Mouse (Mus musculus) common myeloid progenitor, adult 5-6 weeks (primary cell): ENCODE results near the gene Pnisr. TPM values are rescaled to one million over a fixed set of nuclear protein-coding genes. Genes with fewer than 3 reads are reported as not detected.
A peak's percentile ranks its signal among the peaks of the same experiment; 100 is the strongest.

Experiments
- ATAC-seq: replicated peaks from 2 replicates; pipeline ENCODE4 v1.8.0; 2016; ENCODE audit warnings: low read depth, mild to moderate bottlenecking, moderate TSS enrichment, inconsistent platforms; ENCODE audit not compliant: poor library complexity, severe bottlenecking
- total RNA-seq: library from RNA; stranded (forward); fragments of 200-1000, 187-1606 nt; gene quantifications from 2 replicates; pipeline ENCODE4 v1.2.3, GENCODE M21; 2017

Gene Pnisr
- 115 and 116 TPM in 2 replicates for total RNA-seq

DNA sequence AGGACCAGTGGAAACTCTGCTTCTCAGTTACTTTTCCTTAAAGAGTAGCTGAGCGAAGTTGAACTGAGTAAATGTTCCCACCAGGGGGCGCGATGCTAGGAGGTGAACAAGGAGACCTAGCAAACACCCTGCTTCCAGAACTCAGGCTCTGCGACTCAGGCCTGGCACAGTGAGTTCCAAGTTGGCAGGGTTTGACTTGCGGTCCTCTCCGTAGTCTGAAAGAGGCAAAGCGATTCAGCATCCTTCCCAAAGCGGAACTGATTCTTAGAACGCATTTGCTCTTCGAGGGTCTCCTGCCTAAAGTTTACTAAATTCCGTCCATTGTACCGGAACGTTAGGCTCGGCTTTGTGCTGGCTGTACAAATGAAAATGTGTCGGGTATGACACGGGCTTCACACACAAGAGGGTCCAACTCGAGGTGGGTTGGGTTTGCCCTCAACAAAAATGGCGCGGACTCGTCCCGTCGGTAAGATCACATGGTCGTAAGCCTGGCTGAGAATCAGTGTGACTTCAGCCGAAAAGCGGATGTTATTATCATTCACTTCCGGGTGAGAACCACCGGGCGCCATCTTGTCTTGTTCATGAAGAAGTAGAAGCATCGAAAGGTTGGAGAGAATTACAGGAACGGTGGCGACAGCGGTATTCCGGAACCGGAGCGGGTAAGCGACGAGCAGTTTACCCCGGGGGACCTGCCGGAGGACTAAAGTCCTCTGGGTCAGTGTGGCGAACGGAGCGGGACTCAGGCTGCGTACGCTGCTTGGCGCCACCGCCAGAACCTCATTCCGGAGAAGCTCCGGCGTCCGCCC, at the start of gene Pnisr:
Gene Pnisr (plus strand): TSS at position 103 of the 806 bp plus-strand sequence.
- peak; percentile 91 for ATAC-seq

DNA sequence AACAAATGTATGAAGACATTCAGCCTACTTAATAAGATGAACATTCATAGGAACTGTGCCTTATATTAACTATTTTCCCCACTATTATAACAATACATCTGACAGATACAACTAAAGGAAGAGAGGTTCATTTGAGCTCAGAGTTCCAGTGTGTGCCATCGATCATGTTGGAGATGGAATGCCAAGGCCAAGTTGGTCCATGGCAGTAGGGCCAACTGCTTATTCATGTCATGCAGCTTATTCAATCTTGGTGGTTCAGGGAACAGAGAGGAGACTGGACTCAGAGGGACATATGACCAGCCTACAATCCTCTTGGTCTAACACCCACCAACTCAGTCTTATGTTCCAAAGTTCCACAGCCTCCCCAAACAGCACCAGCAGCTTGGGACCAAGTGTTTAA, 46.4 kb upstream of the Pnisr start:
- ATAC-seq: no peak

DNA sequence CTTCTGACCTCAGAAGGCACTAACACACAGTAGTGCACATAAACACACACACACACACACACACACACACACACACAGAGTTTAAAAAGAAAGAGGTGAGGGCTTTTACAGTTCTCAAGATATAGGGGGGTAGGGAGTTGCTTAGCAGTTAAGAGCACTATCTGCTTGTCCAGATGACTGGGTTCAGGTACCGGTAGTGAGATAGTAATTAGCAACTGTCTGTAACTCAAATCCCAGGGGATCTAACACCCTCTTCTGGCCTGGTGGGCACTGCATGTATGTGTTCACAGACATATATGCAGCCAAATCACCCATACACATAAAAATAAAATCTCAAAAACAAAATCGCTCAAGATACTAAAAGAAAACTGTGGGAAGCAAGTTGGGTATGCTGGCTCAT, 45.8 kb upstream of the Pnisr start:
- peak; percentile 60 for ATAC-seq

DNA sequence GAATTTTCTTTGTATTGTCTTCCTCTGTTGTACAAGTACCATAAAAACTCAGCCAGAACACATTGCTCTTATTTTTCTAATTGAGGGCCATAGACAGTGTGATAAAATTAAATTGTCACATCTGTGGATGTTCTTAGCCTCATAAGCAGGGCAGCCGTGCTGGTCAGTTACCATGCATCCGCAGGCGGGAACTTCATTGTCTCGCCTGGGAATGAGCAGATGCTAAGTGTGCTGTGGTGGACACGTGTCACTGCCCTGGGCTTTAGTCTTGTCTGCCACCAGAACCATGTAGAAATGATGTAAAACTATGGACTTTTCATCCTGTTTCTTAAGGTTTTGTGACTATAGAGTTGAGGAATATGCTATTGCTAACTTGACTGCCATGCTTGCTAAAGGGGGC, 40.2 kb upstream of the Pnisr start:
- no peak for ATAC-seq

DNA sequence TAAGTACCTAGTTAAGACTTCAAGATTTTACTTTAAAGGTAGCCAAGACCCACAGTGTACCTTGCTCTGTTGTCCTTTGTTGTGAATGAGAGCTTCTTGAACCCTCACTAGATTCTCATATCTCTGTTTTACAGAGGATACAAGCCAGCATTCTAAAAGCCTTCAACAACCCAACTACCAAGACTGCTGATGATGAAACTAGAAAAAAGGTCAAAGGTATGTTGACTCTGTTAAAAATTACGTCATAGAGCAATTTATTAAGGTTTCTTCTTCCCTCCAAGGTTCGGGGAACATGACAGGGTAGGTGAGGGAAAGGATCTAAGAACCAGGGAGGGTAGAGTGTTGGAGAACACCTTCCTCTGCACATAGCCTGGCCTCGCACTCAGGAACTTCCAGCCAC, 36.8 kb upstream of the Pnisr start:
- no peak for ATAC-seq

DNA sequence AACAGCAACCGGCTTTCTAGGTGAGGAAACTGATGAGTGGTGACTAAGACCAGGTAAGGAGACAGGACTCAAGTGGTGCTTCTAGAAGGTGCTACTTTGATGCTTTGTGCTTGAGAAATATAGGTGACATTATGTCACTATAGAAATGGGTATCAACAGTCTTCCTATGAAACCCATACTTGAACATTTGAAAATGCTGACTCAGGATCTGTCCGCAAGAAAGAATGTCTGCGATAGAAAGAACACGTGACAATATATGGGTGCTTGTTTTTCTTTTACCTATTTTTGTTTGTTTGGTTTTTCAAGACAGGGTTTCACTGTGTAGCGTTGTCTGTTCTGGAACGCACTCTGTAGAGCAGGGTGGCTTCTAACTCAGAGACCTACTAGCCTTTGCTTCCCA, 34.7 kb upstream of the Pnisr start:
- no peak for ATAC-seq

DNA sequence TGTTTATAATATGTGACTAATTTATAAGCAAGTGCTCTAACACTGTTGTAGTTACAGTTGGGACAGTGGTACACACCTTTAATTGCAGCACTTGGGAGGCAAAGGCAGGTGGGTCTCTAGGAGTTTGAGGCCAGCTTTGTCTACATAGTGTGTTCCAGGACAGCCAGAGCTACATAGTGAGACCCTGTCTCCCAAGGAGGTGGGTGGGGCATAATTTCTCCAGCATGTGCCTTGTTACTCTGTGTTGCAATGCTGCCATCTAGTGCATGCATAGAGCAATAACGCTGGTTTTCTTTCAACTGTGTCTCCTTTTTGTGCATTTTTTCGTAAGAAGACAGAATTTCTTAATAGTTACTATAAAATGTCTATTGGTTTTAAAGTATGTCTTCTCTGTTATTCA, 33.4 kb upstream of the Pnisr start:
- peak; percentile 98 for ATAC-seq

DNA sequence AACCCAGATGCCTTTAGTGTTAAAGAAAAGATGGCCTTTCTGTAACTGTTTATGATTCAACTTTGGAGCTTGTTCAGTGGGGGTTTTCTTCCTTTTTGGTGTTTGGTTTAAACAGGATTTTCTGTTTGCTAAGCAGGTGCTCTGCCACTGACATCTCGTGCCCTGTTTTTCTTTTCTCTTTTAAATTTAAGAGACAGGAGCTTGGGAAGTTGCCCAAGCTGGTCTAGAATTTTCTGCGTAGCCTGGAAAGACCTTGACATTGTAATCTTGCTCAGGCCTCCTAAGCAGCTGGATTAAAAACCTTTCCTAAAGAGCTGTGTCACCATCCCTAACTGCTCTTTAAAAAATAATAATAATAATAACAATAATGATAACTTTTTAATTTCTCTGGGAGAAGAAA, 20.8 kb upstream of the Pnisr start:
- no peak for ATAC-seq

DNA sequence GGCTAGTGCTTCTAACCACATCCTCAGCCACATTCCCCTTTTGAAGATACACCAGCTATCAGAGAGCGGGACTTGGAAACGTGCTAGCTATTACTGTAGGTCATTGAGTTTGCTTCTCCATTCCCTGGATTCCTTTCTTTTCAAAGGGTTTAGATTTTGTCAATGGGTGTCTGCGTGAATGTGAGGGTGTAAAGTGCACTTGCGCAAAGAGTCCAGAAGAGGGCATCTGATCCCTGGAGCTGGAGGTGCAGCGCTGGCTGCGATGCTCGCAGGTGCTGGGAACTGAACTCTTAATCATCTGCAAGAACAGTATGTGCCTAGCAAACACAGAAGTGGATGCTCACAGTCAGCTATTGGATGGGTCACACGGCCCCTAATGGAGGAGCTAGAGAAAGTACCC, 14.5 kb upstream of the Pnisr start:
- 0 out of 2 replicates have a peak, but pooled peaks have one; percentile 29 for ATAC-seq

DNA sequence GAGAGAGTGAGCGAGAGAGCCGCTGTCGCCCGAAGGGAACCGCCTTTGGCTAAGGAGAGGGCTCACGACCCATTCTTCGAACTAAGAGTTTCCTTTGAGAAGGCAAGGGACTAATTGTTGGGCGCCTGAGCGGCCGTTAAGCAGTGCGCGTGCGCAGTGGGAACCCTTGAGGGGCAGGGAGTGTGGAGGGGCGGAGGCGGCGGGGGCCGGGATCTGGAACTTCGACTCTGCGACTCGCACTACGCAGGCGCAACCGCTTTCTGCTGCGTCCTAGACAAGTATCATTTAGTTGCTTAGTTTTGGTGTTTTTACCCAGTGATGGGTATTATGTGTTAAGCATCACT, 876 bp downstream of the Pnisr start:
- ATAC-seq: peak; percentile 70

DNA sequence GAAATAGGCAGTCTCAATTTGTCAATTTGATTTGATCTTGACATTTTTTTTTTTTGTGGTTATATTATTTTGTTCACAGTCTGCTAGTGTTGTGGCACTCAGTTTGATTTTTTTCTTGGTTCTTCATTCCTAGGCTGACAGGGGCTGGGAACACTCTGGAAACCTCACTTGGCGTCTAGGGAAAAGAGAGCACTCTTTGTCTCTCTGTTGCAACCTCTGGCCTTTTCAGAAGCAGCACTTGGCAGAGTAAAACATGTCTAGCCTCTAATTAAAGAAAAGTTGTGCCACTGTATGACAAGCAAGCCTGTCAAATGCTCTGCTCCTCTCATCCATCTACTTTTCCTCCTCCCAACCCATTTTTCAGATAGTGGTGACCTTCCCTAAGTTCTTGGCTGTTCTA, 10.1 kb downstream of the Pnisr start:
- no peak for ATAC-seq

DNA sequence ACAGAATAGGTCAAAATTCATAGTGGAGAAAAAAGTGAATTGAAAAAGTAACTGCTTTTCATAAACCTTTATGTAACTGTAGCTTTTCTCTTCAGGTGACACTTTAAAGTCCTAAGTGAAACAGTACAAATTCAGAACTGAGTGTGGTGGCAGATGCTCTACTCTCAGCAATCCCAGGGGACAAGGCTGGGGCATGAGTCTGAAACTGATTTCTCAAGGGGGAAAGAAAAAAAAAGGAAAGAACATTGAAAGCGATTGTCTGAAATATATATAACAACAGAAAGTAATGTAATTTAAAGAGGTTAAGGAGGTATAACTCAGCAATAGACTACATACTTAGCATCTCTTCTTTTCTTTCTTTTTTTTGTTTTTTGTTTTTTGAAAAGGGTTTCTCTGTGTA, 17.8 kb downstream of the Pnisr start:
- no peak for ATAC-seq

DNA sequence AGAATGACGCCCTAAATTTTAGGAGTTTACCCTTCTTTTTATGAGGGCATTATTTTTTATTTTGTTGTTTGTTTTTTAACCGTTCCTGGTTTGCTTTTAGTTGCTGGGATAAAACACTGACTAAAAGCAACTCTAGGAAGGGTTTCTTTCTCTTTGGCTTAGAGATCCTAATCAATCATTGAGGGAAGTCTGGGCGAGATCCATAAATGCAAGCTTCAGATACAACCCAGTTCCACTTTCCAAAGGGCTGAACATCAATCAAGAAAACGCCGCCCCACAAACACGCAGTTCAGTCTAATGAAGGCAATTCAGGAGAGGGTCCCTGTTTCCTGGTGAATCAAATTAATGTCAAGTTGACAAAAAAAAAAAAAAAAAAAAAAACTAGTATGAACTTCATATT, 31.4 kb downstream of the Pnisr start:
- ATAC-seq: no peak

DNA sequence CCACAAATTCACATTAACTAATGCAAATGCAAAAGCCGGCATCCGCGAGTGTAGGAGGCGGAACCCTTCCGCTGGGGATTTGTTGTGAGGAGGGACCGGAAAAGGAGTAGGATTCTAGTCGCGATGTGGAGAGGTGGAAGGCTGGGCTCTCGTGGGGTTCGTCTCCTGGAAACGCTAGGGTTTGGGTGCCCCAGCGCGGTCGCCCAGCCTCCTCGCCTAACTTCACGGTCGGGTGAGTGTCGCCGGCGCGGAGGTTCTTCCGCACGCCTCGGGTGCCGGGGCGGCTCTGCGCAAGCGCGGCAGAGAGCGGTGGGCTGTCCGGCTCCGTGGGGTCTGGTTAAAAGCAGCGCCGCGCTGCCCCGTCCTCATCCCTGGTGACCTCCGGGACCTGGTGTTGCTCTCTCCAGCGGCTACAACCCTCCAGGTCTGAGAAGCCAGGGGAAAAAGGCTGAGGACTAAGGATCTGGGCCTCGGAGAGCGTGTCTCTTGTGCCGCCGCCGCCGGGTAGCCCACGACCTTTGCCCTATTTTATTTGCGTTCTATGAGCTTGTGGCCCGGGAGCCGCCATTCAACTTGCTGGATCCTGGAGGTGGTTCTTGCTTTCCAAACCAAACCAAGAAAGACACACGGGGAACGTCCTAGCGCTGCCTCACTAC, 32.3 kb downstream of the Pnisr start, which contains the start of gene Coq3:
Gene Coq3 (plus strand): TSS at position 109 of the 656 bp plus-strand sequence.
- ATAC-seq: peak; percentile 94

DNA sequence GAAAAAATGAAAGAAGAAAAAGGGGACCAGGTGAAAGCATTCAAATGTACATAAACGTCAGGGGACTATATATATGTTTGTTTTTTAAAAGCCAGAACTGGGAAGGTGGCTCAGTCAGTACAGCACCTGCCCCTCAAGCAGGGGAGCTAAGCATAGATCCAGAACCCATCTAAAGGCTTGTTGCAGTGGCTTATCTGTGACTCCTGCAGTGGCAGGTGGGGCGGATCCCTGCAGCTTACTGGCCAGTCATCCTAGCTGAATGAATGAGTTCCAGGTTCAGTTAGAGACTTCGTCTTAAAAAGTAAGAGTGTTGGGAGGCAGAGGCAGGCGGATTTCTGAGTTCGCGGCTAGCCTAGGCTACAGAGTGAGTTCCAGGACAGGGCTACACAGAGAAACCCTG, 35.4 kb downstream of the Pnisr start:
- ATAC-seq: no peak

DNA sequence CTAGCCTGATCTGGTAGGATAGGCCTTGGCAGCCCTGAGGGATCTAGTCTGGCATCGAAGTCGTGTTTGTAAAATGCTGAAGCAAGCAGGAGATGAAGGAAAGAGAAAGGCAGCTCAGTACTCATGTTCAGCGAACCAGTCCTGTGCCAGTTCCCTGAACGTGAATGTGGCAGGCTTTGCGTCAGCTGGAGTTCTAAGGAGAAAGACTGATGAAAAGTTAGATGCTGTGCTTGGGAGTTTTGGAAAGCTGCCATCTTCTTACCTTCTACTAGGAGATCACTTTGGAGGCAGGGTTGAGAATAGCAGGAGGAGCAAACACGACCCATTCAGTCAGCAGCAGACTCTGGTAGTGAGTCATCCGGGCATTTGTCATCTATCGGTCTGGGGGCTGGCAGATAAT, 38.4 kb downstream of the Pnisr start:
- no peak for ATAC-seq

Other genes starting within 250 kb of the Pnisr start
- gene Prdm13, start 161.6 kb upstream of the Pnisr start, total RNA-seq: not detected in 2 replicates
- gene Ccnc, start 119.9 kb upstream of the Pnisr start, total RNA-seq: 28.0 and 32.1 TPM in 2 replicates
- 17.6 and 29.0 TPM in 2 replicates for gene Usp45, start 80.4 kb upstream of the Pnisr start, total RNA-seq
- gene Tstd3, start 80.4 kb upstream of the Pnisr start, total RNA-seq: 5.3 and 6.9 TPM in 2 replicates
- gene Coq3, start 32.1 kb downstream of the Pnisr start, total RNA-seq: 11.1 and 15.5 TPM in 2 replicates
- not detected in 2 replicates for gene Faxc, start 83.7 kb downstream of the Pnisr start, total RNA-seq